Mouse (Mus musculus) limb, embryonic 15.5 days (tissue): Measurements from ENCODE around the gene Gm4881. TPM values are rescaled to one million over a fixed set of nuclear protein-coding genes. Genes with fewer than 3 reads are reported as not detected.
A peak's percentile ranks its signal among the peaks of the same experiment; 100 is the strongest.

Experiments
- ATAC-seq: fragments of 200-750 bp; cut with Nextera tagmentation; 2 replicates; pipeline ENCODE4 v1.8.0; 2017; ENCODE audit warnings: low read depth, moderate TSS enrichment; ENCODE audit not compliant: insufficient number of reproducible peaks, low FRiP score, low TSS enrichment
- H3K27ac ChIP-seq: fragments of 300-500 bp; sonication (generic); 2 replicates; pipeline ENCODE4 v1.5.1; 2015; ENCODE audit warnings: moderate library complexity, mild to moderate bottlenecking, inconsistent platforms
- H3K27me3 ChIP-seq: fragments of 300-500 bp; sonication (generic); 2 replicates; pipeline ENCODE4 v1.6.1; 2015; ENCODE audit warnings: inconsistent platforms
- H3K36me3 ChIP-seq: fragments of 300-500 bp; sonication (generic); 2 replicates; pipeline ENCODE4 v1.6.1; 2015; ENCODE audit warnings: inconsistent platforms
- H3K4me1 ChIP-seq: fragments of 300-500 bp; sonication (generic); 2 replicates; pipeline ENCODE4 v1.6.1; 2015; ENCODE audit warnings: inconsistent platforms
- H3K4me2 ChIP-seq: fragments of 300-500 bp; sonication (generic); 2 replicates; pipeline ENCODE4 v1.6.1; 2015; ENCODE audit warnings: mild to moderate bottlenecking, inconsistent platforms
- H3K4me3 ChIP-seq: fragments of 300-500 bp; sonication (generic); 2 replicates; pipeline ENCODE4 v1.5.1; 2015; ENCODE audit warnings: mild to moderate bottlenecking, inconsistent platforms
- H3K9ac ChIP-seq: fragments of 300-500 bp; sonication (generic); 2 replicates; pipeline ENCODE4 v1.6.1; 2015; ENCODE audit warnings: inconsistent platforms
- H3K9me3 ChIP-seq: fragments of 300-500 bp; sonication (generic); 2 replicates; pipeline ENCODE4 v1.6.1; 2016; ENCODE audit warnings: inconsistent platforms
- WGBS: fragments of 180-500 bp; shearing (Covaris S2); methylation state at CpG from one replicate; pipeline ENCODE4 v1.1.7; 2015; 5-methylcytosine and 5-hydroxymethylcytosine counted together
- polyA plus RNA-seq: library from polyadenylated mRNA; unstranded; fragments of >200 nt; fragmentation: Nextera tagmentation; extraction: Ambion mirVana; gene quantifications from 2 replicates; pipeline ENCODE4 v1.2.1, GENCODE M21; 2015

Gene Gm4881
- polyA plus RNA-seq, 1 experiment from 2014 or later, result not detected

DNA sequence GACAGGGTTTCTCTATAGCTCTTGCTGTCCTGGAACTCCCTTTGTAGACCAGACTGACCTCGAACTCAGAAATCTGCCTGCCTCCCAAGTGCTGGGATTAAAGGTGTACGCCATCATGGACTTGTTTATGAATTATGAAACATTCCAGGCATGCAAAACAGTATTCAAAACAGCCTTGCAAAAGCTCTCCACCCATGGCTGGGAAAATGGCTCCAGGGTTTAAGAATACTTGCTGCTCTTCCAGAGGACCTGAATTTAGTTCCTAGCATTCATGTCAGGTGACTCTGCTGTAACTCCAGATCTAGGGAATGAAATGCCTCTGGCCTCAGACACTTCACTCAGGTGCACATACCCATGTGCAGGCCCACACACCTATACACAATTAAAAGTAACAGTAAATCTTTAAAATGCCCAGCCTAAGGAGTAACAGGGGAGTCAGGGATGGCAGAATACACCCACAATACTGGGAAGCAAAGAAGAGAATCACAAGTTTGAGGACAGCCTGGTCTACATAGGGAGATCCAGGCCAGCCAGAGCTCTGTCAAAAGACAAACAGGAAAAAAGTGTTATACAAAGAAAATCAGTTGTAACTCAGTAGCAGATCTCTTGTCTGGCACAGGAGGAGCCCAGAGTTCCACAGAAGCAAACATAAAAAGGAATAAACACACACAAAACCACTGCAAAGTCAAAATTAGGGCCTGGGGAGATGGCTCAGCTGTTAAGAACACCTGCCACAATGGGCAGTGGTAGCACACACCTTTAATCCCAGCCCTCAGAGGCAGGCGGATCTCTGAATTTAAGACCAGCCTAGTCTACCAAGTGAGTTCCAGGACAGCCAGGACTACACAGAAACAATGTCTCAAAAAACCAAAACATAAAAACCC is 52.8 kb downstream of the Gm4881 start:
- Histone ChIP-seq H3K27me3 (no peaks in the 10 kb centered on the region), H3K9me3 (no peaks in the 10 kb centered on the region), H3K4me1 (peaks cover 17% of the 10 kb centered on the region), H3K9ac (no peak overlapping the region), H3K36me3 (peaks cover 44% of the 10 kb centered on the region), H3K4me2 (no peak overlapping the region), H3K27ac (peak overlapping the region; percentile 11; the same call in 1 of the 2 replicates), H3K4me3 (no peak overlapping the region)
- ATAC-seq, result no peak
- WGBS, result 65% methylated on average over 3 of the region's 3 CpGs

DNA sequence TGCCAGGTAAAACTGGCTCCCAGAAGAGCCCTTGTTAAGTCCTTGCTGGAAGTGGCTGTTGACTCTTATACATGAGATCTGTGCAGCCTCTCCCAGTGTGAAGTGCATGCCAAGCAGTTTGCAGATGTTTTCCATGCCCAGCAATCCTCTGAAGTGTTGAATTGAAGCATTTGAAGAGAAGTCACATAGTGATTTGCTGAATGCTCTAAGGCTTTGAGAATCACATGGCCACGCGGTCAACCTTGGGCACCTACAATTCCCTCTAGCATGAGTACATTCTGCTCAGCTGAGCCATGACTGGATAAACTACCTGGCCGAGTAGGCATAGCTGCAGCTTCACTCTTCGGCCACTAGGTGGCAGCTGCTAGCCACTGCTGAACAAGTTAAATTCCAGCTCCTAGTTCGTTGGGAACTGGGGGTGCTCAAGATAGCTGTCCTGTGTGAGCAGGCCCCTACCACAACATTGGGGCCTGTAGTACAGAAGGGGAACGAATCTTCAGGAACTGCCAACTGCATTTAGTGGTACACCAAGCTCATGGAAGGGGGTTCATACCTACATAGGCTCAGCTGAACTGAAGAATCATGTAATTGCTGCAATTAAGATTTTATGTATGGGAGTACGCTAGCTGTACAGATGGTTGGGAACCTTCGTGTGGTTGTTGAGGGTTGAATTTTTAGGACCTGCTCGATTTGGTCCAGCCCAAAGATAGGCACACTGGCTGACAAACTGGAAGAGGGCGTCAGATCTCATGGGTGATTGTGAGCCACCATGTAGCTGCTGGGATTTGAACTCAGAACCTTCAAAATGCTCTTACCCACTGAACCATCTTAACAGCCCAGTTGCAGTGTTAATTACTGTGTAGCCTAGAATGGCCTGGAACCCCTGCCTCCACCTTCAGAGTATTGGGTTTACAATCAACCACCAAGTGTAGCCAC is 53.7 kb downstream of the Gm4881 start:
- Histone ChIP-seq H3K27me3 (no peaks in the 10 kb centered on the region), H3K36me3 (peaks cover 53% of the 10 kb centered on the region), H3K9me3 (no peaks in the 10 kb centered on the region), H3K4me1 (peaks cover 26% of the 10 kb centered on the region), H3K4me3 (no peak overlapping the region), H3K27ac (peak overlapping the region; percentile 52; the same call in 1 of the 2 replicates), H3K9ac (no peak overlapping the region), H3K4me2 (no peak overlapping the region)
- peak; percentile 35; the same call in 1 of the 2 replicates for ATAC-seq
- 29% methylated on average over 10 of the region's 10 CpGs for WGBS

DNA sequence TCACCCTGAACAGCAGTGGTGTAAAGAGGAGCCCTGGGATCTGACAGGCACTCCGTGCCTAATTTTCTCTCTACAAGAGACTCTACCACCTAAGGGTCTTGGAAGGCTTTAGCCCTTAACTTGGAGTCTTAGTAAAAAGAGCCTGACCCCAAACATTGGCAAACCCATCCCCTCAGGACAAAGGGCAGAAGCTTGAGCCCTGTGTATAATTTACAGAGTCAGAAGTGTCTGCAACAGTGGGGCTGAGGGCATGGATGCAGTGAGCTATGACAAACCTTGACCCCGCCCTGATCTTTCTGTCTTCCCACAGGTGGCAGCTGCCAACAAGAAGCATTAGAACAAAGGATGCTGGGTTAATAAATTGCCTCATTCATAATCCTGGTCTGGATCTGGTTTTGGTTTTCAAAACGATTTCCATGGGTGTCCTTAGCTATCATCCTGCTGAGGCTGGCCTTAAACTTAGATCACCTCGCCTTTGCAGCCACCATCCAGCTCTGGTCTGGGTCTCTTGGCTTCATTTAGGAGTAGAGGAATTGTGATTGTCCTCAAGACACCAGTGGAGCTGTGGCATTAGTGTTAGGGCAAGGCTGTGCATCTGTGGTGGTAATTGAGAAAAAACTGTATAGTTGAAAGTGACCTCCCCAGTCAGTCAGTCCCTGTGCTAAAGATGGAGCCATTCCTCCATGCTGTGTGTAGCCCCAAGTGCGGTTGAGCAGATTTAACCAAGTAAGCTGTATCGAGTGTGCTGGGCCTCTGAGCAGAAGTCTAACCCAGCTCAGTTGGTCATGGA is 54.7 kb downstream of the Gm4881 start:
- Histone ChIP-seq H3K9ac (no peak overlapping the region), H3K4me2 (no peak overlapping the region), H3K4me3 (no peak overlapping the region), H3K4me1 (peaks cover 29% of the 10 kb centered on the region), H3K36me3 (peaks cover 53% of the 10 kb centered on the region), H3K9me3 (no peaks in the 10 kb centered on the region), H3K27ac (peak overlapping the region; percentile 52; the same call in 1 of the 2 replicates), H3K27me3 (no peaks in the 10 kb centered on the region)
- ATAC-seq, result no peak
- 79% methylated on average over 6 of the region's 6 CpGs for WGBS

DNA sequence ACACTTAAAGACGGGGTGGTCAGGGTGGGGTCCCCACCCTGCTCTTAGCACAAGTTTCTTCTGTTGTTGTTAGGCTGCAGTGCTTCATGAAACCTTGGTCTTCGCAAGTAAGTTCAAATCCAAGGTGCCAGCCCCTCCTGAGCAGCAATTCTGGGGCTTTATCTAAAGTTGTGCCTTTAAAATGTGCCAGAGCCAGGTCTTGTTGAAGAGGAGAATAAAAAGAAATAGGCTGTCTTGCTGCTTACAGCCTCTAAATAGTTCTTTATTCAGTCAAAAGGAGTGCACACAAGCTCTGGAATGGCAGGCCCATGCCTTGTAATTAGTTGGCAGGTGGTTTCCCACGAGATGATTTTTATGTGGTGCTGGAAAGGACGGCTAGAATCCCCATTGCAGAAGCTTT is 57.2 kb downstream of the Gm4881 start:
- Histone ChIP-seq H3K9me3 (no peaks in the 10 kb centered on the region), H3K4me3 (peak overlapping the region; percentile 98; the same call in 1 of the 2 replicates), H3K4me1 (peaks cover 29% of the 10 kb centered on the region), H3K27me3 (no peaks in the 10 kb centered on the region), H3K36me3 (peaks cover 53% of the 10 kb centered on the region), H3K27ac (peak overlapping the region; percentile 69; the same call in 1 of the 2 replicates), H3K4me2 (peak overlapping the region; percentile 15; the same call in 1 of the 2 replicates), H3K9ac (peak overlapping the region; percentile 4; the same call in 1 of the 2 replicates)
- 54% methylated on average over 4 of the region's 4 CpGs for WGBS
- no peak for ATAC-seq

DNA sequence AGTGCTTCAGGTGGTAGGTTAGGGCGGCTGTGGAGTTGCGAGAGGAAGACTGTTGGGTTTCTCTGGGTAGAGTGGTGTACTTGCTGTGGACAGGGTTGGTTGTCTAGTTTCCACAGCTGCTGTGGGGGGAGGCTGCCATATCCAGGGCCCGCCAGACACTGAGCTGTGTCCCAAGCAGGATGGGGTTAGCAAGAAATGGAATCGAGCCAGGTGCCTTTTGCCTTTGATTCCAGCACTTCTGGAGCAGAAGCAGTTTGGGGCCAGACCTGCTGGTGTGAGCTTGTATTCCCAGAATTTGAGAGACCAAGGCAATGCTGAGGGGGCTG is 58.0 kb downstream of the Gm4881 start:
- no peaks in the 10 kb centered on the region for H3K9me3 ChIP-seq
- peak overlapping the region; percentile 100 for H3K9ac ChIP-seq
- WGBS, result 66% methylated on average over 4 of the region's 4 CpGs
- H3K4me2 ChIP-seq, result peak overlapping the region; percentile 64
- no peaks in the 10 kb centered on the region for H3K27me3 ChIP-seq
- no peak for ATAC-seq
- H3K4me3 ChIP-seq, result peak overlapping the region; percentile 98
- peaks cover 53% of the 10 kb centered on the region for H3K36me3 ChIP-seq
- H3K27ac ChIP-seq, result peak overlapping the region; percentile 69
- H3K4me1 ChIP-seq, result peaks cover 29% of the 10 kb centered on the region

DNA sequence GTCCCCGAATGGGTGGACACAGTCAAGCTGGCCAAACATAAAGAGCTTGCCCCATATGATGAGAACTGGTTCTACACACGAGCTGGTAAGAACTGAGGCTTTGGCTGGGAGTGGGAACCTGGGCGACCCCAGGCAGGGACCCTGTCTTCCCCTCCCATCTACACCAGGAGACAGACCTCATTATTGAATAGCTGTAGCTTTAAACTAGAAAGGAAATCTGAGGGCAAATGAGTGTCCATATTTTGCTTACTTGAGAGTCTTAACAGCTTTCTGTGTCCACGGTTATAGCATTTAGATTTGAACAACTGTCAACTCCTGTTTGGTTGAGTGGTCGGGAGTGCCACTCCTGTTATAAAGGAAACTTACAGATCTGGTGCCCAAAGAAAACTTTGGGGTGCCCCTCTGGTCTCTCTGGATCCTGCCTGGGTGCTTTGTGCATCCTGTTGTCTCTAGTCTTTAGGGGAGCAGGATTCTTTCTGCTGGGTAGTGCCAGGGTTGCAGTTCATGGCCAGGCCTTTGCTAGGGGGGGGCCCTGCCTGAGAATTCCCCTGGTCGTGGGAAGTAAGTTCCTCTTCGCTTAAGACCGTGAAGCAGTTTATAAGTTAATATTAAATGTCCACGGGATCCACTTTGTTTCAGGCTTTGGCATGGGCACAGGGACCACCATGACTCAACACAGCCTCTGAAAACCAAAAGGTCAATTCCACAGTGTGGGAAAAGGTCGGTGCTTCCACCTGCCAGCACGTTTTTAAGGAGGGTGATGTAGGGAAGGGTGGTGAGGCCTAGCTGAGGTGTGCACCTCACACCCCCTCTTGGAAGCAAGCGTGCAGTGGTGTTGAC is 58.6 kb downstream of the Gm4881 start:
- Histone ChIP-seq H3K27ac (peak overlapping the region; percentile 90), H3K36me3 (peaks cover 49% of the 10 kb centered on the region), H3K4me2 (peak overlapping the region; percentile 64), H3K9ac (peak overlapping the region; percentile 100), H3K9me3 (no peaks in the 10 kb centered on the region), H3K27me3 (no peaks in the 10 kb centered on the region), H3K4me1 (peaks cover 29% of the 10 kb centered on the region), H3K4me3 (peak overlapping the region; percentile 98)
- ATAC-seq, result no peak
- 30% methylated on average over 12 of the region's 12 CpGs for WGBS

DNA sequence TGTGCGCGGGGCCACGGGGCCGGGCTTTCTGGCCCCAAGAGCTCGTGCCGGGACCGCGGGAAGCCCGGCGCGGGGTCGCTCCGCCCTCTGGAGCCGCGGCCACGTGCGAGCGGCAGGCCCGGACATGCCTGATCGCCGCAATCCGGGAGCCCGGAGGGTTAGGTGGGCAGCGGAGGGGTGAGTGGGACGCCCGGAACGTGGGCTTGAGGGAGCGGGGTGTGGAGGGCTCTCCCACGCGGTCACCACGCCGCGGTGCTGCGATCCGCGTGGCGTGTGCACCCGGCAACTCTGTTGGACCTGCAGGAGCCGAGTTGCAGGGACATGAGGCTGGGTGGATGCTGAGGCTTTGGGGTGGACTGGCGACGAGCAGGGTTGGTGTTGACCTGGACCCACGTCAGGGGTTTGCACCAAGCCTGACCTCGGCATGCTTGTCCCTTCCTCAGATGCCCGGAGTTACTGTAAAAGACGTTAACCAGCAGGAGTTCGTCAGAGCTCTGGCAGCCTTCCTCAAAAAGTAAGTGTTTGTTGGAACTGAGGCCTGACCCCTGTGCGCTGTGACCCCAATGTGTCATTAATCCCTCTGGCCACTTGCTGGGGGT is 59.5 kb downstream of the Gm4881 start:
- peak overlapping the region; percentile 90 for H3K27ac ChIP-seq
- ATAC-seq, result no peak
- H3K4me2 ChIP-seq, result peak overlapping the region; percentile 64
- H3K4me1 ChIP-seq, result peaks cover 26% of the 10 kb centered on the region
- H3K36me3 ChIP-seq, result peaks cover 41% of the 10 kb centered on the region
- peak overlapping the region; percentile 100 for H3K9ac ChIP-seq
- H3K9me3 ChIP-seq, result no peaks in the 10 kb centered on the region
- no peaks in the 10 kb centered on the region for H3K27me3 ChIP-seq
- under 1% methylated on average over 47 of the region's 47 CpGs for WGBS
- peak overlapping the region; percentile 98 for H3K4me3 ChIP-seq

DNA sequence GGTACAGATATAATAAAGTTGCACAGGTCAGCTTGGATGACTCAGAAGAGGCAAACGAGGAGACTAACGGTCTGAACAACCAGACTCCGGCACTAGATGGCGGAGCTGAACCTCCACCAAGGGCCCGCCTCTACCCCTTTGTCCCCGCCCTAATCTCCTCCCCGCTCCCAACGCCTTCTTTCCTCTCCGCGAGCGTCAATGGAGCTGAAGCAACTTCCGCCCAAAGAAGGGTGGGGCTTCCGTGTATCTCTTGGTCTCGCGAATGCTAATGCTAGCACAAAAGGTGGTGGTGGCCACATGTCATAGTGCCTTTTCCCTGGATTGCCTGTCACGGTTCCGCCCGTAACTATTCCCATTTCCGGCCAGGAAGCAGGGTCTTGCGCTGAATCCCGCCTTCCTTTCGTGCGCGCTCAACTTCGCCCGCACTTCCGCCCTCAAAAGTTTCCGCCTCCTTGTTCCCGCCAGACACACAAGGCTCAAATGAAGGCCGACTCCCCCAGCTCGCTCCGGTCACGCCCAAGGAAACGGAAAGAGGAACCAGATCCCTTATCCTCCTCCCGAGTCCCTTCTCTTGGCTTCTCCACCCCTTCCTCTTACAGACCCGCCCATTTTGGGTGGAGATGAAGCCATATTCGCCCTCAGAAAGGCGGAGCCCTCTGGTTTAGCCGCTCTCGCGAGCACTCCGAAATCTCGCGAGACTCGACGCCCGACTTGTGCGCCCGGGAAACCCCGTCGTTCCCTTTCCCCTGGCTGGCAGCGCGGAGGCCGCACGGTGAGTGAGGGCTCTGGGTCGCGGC is 60.2 kb downstream of the Gm4881 start, which contains the start of gene Rps19:
Gene Rps19 (plus strand): TSS at position 476 of the 797 bp plus-strand sequence.
- under 1% methylated on average over 53 of the region's 57 CpGs for WGBS
- no peaks in the 10 kb centered on the region for H3K9me3 ChIP-seq
- peaks cover 26% of the 10 kb centered on the region for H3K4me1 ChIP-seq
- peak within 1 kb of the TSS; percentile 100 for H3K9ac ChIP-seq
- peak; percentile 96 for ATAC-seq
- H3K27me3 ChIP-seq, result no peaks in the 10 kb centered on the region
- peak within 1 kb of the TSS; percentile 98 for H3K4me3 ChIP-seq
- H3K27ac ChIP-seq, result peak within 1 kb of the TSS; percentile 90
- peak within 1 kb of the TSS; percentile 64 for H3K4me2 ChIP-seq
- peaks cover 34% of the 10 kb centered on the region for H3K36me3 ChIP-seq

DNA sequence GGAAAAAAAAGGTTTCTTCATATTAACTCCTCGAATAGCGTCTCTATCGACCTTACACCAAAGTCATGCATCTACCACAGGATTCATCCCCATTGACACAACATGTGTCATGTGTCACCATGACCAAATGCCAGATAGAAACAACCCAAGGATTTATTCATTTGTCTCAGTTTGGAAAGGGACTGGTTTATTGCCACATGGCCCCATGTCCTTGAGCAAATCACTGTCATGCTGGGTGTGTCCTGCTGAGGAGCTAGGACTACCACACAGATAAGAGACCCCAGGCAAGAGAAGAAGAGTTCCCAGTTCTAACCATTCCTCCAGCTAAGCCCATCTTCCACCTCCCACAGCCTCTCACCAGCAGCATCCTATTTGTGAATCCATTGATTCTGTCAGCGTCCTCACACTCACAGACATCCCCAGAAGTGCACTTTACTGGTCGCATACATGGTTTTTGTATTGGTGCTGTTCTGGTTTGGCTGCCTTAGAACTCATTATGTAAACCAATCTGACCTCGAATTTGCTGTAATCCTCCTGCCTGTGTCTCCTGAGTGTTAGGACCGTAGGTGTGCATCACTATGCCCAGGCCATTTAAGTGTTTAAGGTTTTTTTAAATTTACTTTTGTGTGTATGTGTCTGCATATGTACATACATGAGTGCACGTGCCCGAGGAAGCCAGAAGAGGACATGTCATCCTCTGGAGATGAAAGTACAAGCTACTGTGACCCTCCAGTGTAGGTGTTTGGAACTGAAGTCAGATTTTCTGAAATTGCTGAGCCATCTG is 61.7 kb downstream of the Gm4881 start:
- ATAC-seq, result no peak
- Histone ChIP-seq H3K36me3 (peaks cover 20% of the 10 kb centered on the region), H3K4me3 (no peak overlapping the region), H3K27ac (no peak overlapping the region), H3K27me3 (no peaks in the 10 kb centered on the region), H3K4me1 (peaks cover 25% of the 10 kb centered on the region), H3K4me2 (no peak overlapping the region), H3K9me3 (no peaks in the 10 kb centered on the region), H3K9ac (no peak overlapping the region)
- 93% methylated on average over 9 of the region's 9 CpGs for WGBS
